Mouse (Mus musculus): ENCODE measurements around the gene Lyrm7. TPM values are rescaled to one million over a fixed set of nuclear protein-coding genes. Genes with fewer than 3 reads are reported as not detected.

The Lyrm7 gene
- polyA plus RNA-seq, 1 experiment, result 11.4 TPM

DNA sequence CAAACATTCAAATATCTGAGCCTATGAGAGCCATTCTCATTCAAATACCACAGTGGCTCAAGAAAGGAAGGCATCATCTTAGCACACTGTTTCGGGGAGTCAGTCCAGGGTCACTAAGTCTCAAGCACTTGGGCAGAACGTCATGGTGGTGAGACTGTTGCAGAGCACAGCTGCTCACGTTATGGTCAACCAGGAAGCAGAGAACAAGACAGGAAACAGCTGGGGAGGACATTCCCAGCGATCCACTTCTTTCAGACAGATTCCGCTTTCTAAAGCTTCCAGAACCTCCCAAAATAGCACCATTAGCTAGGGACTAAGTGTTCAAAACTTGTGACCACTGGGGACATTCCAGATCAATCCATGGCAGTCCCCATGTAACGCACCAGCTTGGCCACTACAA lies 27.2 kb upstream of the Lyrm7 start:
- WGBS, result 73% methylated on average over 6 of the region's 6 CpGs
- TF ChIP-seq POLR2A (IDR thresholded peaks at IDR 0.05; ENCODE audit: borderline replicate concordance, control insufficient read depth, low read depth, low read length), result no peak
- no peak for TF ChIP-seq CTCF (IDR thresholded peaks at IDR 0.05; ENCODE audit: control insufficient read depth, insufficient read depth, low read length)
- Histone ChIP-seq H3K4me3 (replicated peaks; ENCODE audit: control insufficient read depth, low read depth, low read length) (no peak overlapping the region), H3K4me1 (ENCODE audit: control insufficient read depth, insufficient read depth, low read length) (peaks cover 6% of the 10 kb centered on the region; the same call in 1 of the 2 replicates), H3K27ac (ENCODE audit: control insufficient read depth, insufficient read depth, low read depth, low read length, poor library complexity) (no peak overlapping the region)

DNA sequence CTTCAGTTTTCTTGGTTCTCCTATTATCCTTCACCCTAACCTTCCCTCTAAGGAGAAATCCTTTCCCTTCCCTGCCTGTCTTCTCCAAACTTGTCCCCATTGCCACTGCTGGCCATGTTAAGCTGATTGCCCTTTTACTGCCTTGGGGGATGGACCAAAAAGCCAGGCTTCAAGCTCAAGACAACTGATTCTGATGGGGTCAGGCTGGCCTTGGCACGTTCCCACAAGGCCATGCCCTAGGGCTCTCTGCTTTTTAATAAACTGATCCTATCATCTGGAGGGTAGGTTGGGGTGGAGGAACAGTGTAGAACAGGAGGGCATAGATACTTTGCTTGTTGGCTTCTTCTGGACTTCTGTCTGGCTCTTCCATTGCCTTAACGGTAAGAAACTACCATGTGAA lies 24.7 kb upstream of the Lyrm7 start:
- peaks cover 6% of the 10 kb centered on the region; the same call in 1 of the 2 replicates for H3K4me1 ChIP-seq (ENCODE audit: control insufficient read depth, insufficient read depth, low read length)
- H3K4me3 ChIP-seq (replicated peaks; ENCODE audit: control insufficient read depth, low read depth, low read length), result no peak overlapping the region
- TF ChIP-seq CTCF (IDR thresholded peaks at IDR 0.05; ENCODE audit: control insufficient read depth, insufficient read depth, low read length), result no peak
- TF ChIP-seq POLR2A (IDR thresholded peaks at IDR 0.05; ENCODE audit: borderline replicate concordance, control insufficient read depth, low read depth, low read length), result no peak
- peak overlapping the region; percentile 78 for H3K27ac ChIP-seq (ENCODE audit: control insufficient read depth, insufficient read depth, low read depth, low read length, poor library complexity)
- 79% methylated on average over 2 of the region's 2 CpGs for WGBS

DNA sequence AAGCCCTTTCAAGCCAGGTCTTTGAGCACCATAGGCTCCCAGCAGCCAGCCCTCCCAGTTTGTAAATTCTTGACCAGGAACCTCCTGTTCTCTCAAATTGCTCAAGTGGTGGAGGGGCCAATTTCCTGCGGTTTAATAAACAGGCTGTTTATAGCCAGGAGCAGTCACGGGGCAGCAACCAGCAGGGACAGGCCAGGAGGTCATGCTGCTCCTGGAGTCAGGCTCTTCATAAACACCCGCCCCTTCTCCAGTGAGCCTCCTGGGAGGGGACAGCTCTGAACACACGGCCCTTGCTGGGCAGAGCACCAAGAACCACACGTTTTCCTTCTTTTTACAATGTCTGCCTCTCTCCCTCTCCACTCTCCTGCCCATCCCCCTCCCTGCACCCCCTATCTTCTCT lies 24.2 kb upstream of the Lyrm7 start:
- TF ChIP-seq POLR2A (IDR thresholded peaks at IDR 0.05; ENCODE audit: borderline replicate concordance, control insufficient read depth, low read depth, low read length) (no peak), CTCF (IDR thresholded peaks at IDR 0.05; ENCODE audit: control insufficient read depth, insufficient read depth, low read length) (no peak)
- Histone ChIP-seq H3K4me3 (replicated peaks; ENCODE audit: control insufficient read depth, low read depth, low read length) (no peak overlapping the region), H3K4me1 (ENCODE audit: control insufficient read depth, insufficient read depth, low read length) (peaks cover 6% of the 10 kb centered on the region; the same call in 1 of the 2 replicates), H3K27ac (ENCODE audit: control insufficient read depth, insufficient read depth, low read depth, low read length, poor library complexity) (peak overlapping the region; percentile 78)
- WGBS, result 16% methylated on average over 5 of the region's 5 CpGs

DNA sequence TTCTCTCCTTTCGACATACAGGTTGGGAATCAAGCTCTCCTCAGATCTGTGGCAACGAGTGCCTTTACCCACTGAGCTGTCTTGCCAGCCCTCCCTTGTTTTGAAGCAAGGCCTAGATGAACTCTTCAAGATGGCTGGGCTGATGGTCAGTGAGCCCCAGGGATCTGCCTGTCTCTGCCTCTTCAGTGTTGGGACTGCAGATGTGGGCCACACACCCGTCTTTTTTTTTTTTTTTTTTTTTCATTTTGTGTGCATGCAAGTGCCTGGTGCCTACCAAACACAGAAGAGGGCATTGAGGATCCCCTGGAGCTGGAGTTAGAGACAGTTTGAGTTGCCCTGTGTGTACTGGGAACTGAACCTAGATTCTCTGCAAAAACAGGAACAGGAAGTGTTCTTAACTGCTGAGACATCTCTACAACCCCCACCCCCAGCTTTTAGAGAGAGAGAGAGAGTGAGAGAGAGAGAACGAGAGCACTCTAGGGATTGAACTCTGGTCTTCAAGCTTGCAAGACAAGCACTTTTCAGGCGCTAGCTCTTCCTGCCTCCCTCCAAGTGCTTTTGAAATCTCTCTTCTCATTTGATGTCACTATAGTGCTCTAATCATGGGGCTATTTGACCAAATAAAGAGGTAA lies 23.6 kb upstream of the Lyrm7 start:
- H3K4me1 ChIP-seq (ENCODE audit: control insufficient read depth, insufficient read depth, low read length), result peaks cover 6% of the 10 kb centered on the region; the same call in 1 of the 2 replicates
- no peak for TF ChIP-seq POLR2A (IDR thresholded peaks at IDR 0.05; ENCODE audit: borderline replicate concordance, control insufficient read depth, low read depth, low read length)
- TF ChIP-seq CTCF (IDR thresholded peaks at IDR 0.05; ENCODE audit: control insufficient read depth, insufficient read depth, low read length), result no peak
- H3K4me3 ChIP-seq (replicated peaks; ENCODE audit: control insufficient read depth, low read depth, low read length), result no peak overlapping the region
- H3K27ac ChIP-seq (ENCODE audit: control insufficient read depth, insufficient read depth, low read depth, low read length, poor library complexity), result peak overlapping the region; percentile 78
- WGBS, result 29% methylated on average over 5 of the region's 5 CpGs

DNA sequence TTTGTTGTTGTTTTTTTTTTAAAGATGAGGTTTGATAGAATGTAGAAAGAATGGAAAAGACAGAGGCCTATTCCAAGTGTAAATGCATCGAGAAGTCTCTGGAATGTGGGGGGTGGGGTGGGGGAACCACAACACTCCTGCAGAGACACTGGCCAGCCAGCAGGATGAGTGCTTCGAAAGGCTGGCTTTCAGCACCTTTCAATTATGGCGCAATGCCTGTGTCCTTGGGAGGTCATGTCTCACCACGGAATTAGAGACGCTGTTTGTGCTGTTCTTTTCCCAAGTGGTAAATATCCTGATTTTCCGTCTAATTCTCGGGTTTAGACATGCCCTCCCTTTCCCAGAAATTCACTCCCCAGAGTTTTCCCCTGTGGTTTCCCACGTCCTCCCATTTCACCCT lies 22.0 kb upstream of the Lyrm7 start:
- WGBS, result 48% methylated on average over 8 of the region's 8 CpGs
- H3K4me1 ChIP-seq (ENCODE audit: control insufficient read depth, insufficient read depth, low read length), result peaks cover 6% of the 10 kb centered on the region; the same call in 1 of the 2 replicates
- TF ChIP-seq CTCF (IDR thresholded peaks at IDR 0.05; ENCODE audit: control insufficient read depth, insufficient read depth, low read length) (no peak), POLR2A (IDR thresholded peaks at IDR 0.05; ENCODE audit: borderline replicate concordance, control insufficient read depth, low read depth, low read length) (no peak)
- H3K27ac ChIP-seq (ENCODE audit: control insufficient read depth, insufficient read depth, low read depth, low read length, poor library complexity), result no peak overlapping the region
- no peak overlapping the region for H3K4me3 ChIP-seq (replicated peaks; ENCODE audit: control insufficient read depth, low read depth, low read length)

DNA sequence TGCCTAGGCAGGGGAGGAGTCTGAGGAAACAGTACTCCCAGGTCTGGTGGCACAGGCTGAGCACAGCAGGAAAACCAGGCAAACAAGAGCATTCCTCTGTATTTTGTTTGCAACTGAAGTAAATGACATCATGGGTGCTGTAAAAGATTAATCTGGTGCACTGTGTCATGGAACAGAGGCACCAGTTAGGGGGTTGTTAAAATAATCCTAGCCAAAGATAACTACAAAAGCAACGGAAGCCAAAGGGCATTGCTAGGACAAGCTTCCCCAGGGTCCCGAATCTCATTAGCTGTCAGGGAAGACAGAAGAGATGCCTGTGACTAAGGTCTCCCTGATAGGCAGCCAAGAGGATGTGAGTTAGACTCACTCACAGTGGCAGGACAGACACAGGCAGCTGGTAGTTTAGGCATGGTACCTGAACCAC lies 20.3 kb upstream of the Lyrm7 start:
- H3K27ac ChIP-seq (ENCODE audit: control insufficient read depth, insufficient read depth, low read depth, low read length, poor library complexity), result no peak overlapping the region
- TF ChIP-seq CTCF (IDR thresholded peaks at IDR 0.05; ENCODE audit: control insufficient read depth, insufficient read depth, low read length) (no peak), POLR2A (IDR thresholded peaks at IDR 0.05; ENCODE audit: borderline replicate concordance, control insufficient read depth, low read depth, low read length) (no peak)
- 78% methylated on average over 2 of the region's 2 CpGs for whole genome bisulfite sequencing
- no peak overlapping the region for H3K4me3 ChIP-seq (replicated peaks; ENCODE audit: control insufficient read depth, low read depth, low read length)
- peaks cover 6% of the 10 kb centered on the region; the same call in 1 of the 2 replicates for H3K4me1 ChIP-seq (ENCODE audit: control insufficient read depth, insufficient read depth, low read length)

DNA sequence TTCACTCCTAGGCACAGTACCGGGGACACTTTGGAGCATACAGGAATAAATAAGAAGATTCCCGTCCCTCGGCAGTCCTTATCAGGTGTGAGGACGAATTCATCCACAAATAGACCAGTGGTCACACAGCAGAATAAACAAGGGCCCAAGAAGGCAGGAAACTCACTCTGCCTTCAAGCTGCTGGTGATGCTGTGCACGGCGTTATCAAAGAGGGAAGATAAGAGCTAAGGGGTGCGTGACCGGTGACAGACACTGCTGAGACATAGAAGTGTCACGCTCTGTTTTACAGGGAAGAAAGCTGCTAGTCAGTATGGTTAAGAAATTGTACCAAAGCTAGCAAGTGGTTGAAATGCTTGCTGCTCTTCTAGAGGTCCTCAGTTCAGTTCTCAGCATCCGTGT lies 19.2 kb upstream of the Lyrm7 start:
- no peak overlapping the region for H3K27ac ChIP-seq (ENCODE audit: control insufficient read depth, insufficient read depth, low read depth, low read length, poor library complexity)
- 72% methylated on average over 10 of the region's 10 CpGs for WGBS
- no peak for TF ChIP-seq CTCF (IDR thresholded peaks at IDR 0.05; ENCODE audit: control insufficient read depth, insufficient read depth, low read length)
- no peak for TF ChIP-seq POLR2A (IDR thresholded peaks at IDR 0.05; ENCODE audit: borderline replicate concordance, control insufficient read depth, low read depth, low read length)
- peaks cover 5% of the 10 kb centered on the region; the same call in 1 of the 2 replicates for H3K4me1 ChIP-seq (ENCODE audit: control insufficient read depth, insufficient read depth, low read length)
- no peak overlapping the region for H3K4me3 ChIP-seq (replicated peaks; ENCODE audit: control insufficient read depth, low read depth, low read length)

DNA sequence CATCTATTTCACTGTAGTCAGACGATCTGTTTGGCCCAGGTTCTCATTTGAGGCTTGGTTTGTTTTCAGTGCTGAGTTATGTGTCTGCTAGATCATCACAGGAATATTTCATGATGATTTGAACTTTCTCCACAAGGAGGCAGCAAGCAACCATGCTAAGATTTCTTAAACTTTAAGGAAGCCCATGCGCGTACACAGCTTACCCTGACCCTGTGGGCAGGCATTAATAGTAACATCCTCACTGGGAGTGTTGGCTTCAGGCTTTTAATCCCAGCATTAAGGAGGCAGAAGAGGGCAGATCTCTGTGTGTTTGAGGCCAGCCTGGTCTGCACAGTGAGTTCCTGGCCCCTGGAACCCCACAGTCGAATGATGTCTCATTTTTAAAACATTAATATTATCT lies 18.7 kb upstream of the Lyrm7 start:
- TF ChIP-seq CTCF (IDR thresholded peaks at IDR 0.05; ENCODE audit: control insufficient read depth, insufficient read depth, low read length), result peak; percentile 56
- no peak for TF ChIP-seq POLR2A (IDR thresholded peaks at IDR 0.05; ENCODE audit: borderline replicate concordance, control insufficient read depth, low read depth, low read length)
- Histone ChIP-seq H3K4me1 (ENCODE audit: control insufficient read depth, insufficient read depth, low read length) (peaks cover 5% of the 10 kb centered on the region; the same call in 1 of the 2 replicates), H3K27ac (ENCODE audit: control insufficient read depth, insufficient read depth, low read depth, low read length, poor library complexity) (no peak overlapping the region), H3K4me3 (replicated peaks; ENCODE audit: control insufficient read depth, low read depth, low read length) (no peak overlapping the region)
- 20% methylated on average over 4 of the region's 4 CpGs for WGBS

All from bone marrow, adult 2 months (tissue).